Mouse (Mus musculus) liver, adult (tissue): ENCODE measurements at regions not wholly inside any gene's neighbourhood (a gene's known extent, or its start where the extent isn't known, plus 50 kb on each side); places are given as distances from the start of the nearest gene placed in this dataset.

ENCODE experiments used
- GATA4 ChIP-seq: IDR thresholded peaks from 2 replicates; pipeline ENCODE4 v1.6.1; 2014; ENCODE audit warnings: mild to moderate bottlenecking, low read length; ENCODE audit not compliant: insufficient replicate concordance

DNA sequence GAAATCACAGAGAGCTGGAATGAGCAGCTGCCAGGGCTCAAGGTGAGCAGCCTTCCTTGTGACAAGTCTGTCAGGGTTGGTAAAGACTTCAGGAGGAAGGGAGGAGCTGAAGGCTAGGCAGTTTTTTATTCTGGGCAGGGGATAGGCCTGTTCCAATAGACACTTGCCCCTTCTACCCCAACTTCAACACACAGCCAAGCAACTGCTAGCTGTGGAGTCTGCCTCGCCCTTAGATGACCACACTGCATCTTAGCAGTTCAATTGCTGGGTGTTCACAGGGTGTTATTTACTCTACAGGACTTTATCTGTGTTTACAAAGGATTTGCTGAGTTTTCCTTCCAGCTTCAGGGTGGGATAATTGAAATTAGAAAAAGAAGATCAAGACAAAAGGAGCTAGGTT, 128.2 kb upstream of the Marcks start:
- TF ChIP-seq GATA4 = no peak

- TF ChIP-seq GATA4 = no peak
Measured at GRCm38 (mm10) chr10:37260791-37261488, 122.2 kb upstream of the Marcks start.

GRCm38 (mm10) chr10:37259186-37259585, 120.5 kb upstream of the Marcks start:
- no peak for TF ChIP-seq GATA4

- TF ChIP-seq GATA4 = no peak
Measured at GRCm38 (mm10) chr10:37257544-37257943, 118.8 kb upstream of the Marcks start.

DNA sequence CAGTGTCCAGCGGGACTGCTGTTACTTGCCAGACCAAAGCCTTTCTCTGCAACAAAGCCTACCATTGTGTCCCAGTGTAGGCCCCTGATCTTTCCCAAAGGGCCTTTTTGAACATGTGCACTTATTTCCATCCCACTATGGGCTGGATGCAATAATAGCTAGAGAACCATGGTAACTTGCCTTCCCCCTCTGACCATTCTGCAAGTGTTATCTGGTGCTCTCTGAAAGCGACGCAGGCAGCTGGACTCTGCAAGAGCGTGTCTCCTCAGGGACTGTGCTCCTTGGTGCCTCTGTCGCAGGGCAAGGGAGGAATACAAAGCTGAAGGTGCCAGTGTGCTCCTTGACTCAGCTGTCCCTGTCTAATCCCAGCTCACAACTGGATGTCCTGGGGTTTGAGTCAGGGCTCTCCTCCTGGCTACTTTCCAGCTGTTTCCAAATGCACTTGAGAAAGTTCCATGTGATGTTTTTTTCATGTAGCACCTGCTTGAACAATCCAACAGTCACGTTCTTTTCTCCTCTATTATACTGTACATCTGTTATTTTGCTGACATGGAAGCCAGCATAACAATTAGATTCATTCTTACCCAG, 112.3 kb upstream of the Marcks start:
- no peak for TF ChIP-seq GATA4

- no peak for TF ChIP-seq GATA4
Measured at GRCm38 (mm10) chr10:37250157-37250556, 111.4 kb upstream of the Marcks start.

DNA sequence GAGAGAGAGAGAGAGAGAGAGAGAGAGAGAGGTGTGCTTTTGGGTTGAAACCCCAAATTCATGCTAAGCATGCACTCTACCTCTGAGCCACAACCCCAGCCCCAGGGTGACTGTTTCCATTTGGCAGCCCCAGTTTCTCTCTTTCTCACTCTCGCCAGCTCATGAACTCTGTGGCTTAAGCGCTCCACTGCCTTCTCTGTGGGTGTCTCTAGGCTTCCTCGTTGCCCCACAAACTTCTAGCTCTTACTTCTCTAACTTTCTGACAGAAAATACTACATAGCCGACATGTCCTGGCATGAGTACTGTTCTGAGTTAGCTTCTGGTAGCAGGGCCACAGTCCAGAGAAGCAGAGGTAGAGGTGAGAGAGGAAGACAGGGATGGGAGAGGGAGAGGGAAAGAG, 110.8 kb upstream of the Marcks start:
- TF ChIP-seq GATA4 = no peak

GRCm38 (mm10) chr10:37247121-37247520, 108.4 kb upstream of the Marcks start:
- no peak for TF ChIP-seq GATA4

DNA sequence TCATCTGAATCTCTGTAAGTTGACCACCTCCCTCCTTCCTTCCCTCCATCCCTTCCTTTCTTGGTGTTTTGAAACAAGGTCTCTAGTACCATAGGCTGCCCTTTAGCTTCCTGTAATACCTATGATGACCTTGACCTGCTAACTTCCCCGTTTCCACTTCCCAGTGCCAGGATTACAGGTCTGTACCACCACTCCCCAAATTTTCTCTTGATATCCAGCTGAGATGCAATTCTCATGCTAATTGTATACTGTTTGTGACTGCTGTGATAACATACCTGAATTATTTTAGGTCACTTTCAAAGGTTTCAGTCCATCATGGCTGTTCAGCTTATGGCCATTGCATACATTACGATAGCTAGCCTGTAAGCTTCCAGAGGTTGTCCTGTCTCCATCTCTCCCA, 104.4 kb upstream of the Marcks start:
- no peak for TF ChIP-seq GATA4

DNA sequence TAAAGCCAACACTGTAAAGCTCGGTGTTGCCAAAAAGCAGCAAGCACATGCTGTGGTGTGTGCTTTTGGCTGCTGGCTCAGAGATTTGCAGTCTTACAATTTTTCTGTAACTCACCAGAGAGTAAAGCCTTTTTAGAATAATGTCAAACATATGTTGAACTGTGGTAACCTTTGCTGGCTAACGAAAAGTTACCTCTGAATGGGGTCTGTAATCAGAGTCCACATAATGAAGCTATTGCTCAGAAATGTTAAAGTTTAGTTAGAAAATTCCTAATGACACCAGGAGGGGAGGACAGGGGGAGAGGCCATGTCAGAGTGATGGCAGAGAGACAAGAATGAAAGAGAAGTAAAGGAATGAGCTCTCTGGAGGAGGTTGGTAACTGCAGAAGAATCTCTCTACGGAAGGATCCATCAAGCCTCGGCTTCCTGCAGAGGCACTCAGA, 103.1 kb upstream of the Marcks start:
- TF ChIP-seq GATA4 = no peak

- no peak for TF ChIP-seq GATA4
Measured at GRCm38 (mm10) chr10:37240634-37241033, 101.9 kb upstream of the Marcks start.

DNA sequence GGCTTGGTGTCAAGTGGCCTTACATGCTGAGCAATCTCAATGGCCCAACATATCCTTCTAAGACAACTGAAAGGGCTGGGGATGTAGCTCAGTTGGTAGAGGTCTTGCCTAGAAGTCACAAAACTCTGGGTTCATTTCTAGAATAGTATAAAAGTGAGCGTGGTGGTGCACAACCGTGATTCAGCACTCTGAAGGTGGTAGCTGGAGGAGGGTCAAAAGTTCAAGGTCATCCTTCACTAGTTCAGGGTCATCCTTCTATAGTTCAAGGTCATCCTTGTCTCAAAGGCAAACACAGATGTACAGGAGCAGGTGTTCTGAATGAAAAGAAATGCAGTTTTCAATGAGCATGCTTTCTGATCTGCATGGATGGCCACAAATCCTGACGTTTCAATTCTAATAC, 101.5 kb upstream of the Marcks start:
- no peak for TF ChIP-seq GATA4

DNA sequence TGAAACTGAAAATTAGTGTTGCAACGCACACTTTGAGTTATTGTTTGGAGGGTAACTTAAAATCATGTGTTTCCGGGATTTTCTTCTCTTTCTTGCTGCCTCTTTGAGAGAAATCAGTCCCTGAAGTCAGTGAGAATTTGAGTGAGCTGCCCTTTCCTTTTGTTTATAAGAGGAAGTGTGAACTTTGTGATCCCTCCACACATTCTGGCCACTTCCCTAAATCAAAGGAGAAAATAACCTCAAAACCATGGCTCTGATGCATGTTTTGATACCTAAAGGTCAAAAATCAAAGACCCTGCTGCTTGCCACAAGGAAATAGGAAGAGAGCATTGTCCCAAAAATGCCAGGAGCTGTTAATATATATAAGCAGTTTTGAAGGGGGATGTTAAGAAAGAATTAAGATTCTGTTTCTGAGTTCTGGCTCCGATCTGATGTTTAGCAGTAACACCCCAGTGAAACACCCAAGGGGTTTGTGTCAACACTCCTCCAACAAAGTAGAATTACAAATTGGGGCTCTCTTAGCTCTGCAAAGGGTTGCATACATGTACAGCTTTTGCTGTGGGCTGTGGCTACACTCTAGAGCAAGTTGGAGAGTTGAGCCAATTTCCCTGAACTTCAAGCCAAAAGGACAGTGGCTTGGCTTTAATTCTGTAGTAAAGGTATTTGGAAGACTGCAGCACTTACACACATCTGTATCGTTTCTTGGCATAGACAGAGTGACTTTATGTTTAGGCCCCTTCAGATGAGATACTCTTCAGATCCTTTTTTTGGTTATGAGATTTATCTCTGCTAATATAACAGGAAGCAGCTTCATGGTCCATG, 97.5 kb upstream of the Marcks start:
- TF ChIP-seq GATA4 = no peak

DNA sequence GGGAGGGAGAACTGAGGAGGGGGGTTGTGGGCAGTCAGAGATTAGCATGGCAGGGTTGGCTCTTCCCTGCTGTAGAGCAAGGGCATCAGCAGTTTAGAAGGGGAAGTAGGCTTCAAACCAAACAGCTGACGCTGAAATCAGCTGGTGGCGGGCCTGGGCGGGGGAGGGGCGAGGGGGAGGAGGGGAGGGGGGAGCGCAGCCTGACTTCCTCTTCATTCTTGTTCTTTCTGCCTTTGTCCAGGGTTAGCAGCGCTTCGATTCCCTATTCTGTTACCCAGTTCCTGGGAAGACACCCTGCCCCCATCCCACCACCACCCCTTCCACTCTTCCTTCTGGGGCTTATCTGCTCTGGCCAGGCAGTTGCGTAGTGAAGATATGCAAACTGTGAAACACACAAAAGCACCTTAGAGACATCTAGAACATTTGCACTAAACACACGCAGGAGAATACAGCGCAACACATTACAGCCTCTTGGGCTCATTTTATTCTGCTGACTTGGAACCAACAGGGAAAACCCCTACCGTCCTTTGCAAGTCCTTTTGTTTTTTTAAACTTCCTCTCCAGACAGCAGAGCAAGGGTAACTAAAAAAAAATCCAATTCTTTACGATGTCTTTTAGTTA, 93.3 kb upstream of the Marcks start:
- TF ChIP-seq GATA4 = peak; percentile 63; the same call in 1 of the 2 replicates

- no peak for TF ChIP-seq GATA4
Measured at GRCm38 (mm10) chr10:37231159-37231558, 92.4 kb upstream of the Marcks start.

- no peak for TF ChIP-seq GATA4
Measured at GRCm38 (mm10) chr10:37227889-37228288, 89.2 kb upstream of the Marcks start.

- no peak for TF ChIP-seq GATA4
Measured at GRCm38 (mm10) chr10:37221730-37222129, 83.0 kb upstream of the Marcks start.
